Mouse (Mus musculus) testis, postnatal 14 days (tissue): ENCODE results near the gene Acbd4.

Source experiments
- DNase-seq: peaks from one replicate; pipeline ENCODE4 v3.0.0; 2021; ENCODE audit warnings: low spot score

The Acbd4 gene

GRCm38 (mm10) chr11:103142441-103143182, 41.1 kb downstream of the Acbd4 start:
- no peak for DNase-seq

GRCm38 (mm10) chr11:103144309-103145285, 43.1 kb downstream of the Acbd4 start:
- DNase-seq, result no peak

DNA sequence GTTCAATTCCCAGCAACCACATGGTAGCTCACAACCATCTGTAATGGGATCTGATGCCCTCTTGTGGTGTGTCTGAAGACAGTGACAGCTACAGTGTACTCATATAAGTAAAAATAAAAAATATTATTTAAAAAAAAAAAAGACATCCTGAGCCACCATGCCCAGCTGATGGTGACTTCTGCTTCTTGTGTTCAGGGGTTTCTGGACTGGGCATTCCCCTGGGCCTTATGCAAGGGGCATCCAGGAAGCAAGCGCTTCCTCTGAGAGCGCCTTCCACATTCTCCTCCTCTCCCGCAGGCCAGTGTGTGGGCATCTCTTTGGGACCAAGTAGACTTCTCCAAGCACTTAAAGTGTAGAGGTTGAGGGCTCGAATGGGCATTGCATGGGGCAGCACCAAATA, 44.9 kb downstream of the Acbd4 start:
- DNase-seq, result no peak

DNA sequence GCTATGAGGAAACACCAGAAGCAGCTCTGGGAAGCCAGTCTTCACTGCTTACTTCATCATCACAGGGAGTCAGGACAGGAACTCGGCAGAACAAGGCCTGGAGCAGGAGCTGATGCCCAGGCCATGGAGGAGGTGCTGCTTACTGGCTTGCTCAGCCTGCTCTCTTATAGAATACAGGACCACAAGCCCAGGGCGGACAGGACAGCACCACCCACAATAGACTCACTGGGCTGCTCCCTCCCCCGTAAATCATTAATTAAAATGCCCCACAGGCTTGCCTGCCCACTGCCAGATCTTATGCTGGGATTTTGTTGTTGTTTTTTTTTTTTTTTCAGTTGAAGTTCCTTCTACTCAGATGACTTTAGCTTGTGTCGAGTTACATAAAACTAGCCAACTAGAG, 46.3 kb downstream of the Acbd4 start:
- no peak for DNase-seq

- no peak for DNase-seq
These were observed 48.3 kb downstream of the Acbd4 start for GRCm38 (mm10) chr11:103149771-103150170.

DNA sequence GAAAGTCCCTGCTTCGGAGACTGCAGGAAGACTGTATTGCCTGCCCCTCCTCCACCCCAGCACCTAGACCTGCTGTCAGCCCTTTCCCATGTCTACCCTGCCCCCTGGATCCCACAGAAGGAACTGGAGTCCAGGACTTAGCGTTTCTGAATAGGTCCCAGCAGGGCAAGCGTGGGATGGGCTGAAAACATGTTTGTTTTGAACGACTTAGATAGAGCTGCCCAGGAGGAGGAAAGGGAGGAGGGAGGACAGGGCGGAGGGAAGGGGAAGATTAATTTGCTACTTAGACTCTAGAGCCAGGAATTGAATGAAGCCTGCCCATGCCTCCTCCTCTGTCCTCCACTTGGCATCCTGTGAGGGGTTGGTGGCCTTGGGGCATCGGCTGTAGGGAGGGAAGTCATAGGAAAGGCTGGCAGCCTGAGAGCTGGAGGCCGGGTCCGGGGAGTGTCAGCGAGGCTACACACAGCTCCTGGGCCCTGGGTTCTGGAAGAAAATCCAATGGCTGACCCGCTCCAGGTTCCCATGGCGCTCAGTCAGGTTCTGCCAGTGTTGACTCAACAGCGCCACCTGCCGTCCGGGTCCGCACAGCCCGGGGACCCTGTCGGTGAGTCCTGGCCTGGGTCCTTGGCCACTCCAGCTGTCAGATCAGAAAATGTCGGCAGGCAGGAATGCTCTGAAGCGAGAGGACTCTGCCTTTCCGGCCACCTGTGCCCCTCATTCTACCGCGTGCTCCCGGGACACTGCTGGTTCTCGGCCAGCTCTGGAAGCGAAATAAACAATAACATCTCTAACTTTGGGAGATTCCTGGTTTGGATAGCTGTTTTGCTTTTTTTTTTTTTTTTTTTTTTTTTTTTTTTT, 57.4 kb downstream of the Acbd4 start:
- DNase-seq, result peak; percentile 93

GRCm38 (mm10) chr11:103160738-103161137, 59.3 kb downstream of the Acbd4 start:
- DNase-seq, result no peak

- DNase-seq, result no peak
These were observed 60.0 kb downstream of the Acbd4 start for GRCm38 (mm10) chr11:103161449-103161848.
